Mouse (Mus musculus): ENCODE results near the gene Tbx20.

The Tbx20 gene

GRCm38 (mm10) chr9:24774160-24774969 lies at the start of gene Tbx20:
Tbx20 (minus strand) TSS chr9:24774303.
- DNase-seq = peak; percentile 100

GRCm38 (mm10) chr9:24818511-24818910 lies 44.4 kb upstream of the Tbx20 start:
- DNase-seq = no peak

DNA sequence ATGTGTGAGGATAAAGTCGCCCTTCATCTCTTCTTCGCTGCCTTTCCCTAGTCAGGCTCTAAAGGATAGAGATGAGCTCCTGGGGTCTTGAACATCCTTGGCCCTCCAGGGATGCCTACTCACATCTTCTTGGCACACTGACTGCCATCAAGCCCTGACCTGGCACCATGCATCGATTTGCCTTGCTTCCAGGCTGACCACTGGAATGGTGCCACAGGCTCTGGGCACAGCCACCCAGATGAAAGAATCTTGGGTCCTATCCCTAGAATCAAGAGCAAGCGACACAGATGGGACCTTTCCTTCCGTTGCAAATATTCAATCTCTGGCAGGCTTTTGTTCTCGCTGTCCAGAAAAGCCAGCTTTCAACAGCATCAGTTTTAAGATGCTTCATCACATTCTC lies 38.4 kb upstream of the Tbx20 start:
- DNase-seq = no peak

GRCm38 (mm10) chr9:24792110-24792509 lies 18.0 kb upstream of the Tbx20 start:
- DNase-seq = no peak

- DNase-seq = no peak
Measured at GRCm38 (mm10) chr9:24789396-24789795, 15.3 kb upstream of the Tbx20 start.

GRCm38 (mm10) chr9:24782338-24782737 lies 8.2 kb upstream of the Tbx20 start:
- DNase-seq = peak; percentile 43

- DNase-seq = peak; percentile 94
Measured at GRCm38 (mm10) chr9:24780929-24781441, 6.9 kb upstream of the Tbx20 start.

- peak; percentile 91 for DNase-seq
Measured at GRCm38 (mm10) chr9:24780391-24780928, 6.4 kb upstream of the Tbx20 start.

GRCm38 (mm10) chr9:24779975-24780374 lies 5.9 kb upstream of the Tbx20 start:
- DNase-seq = peak; percentile 86

DNA sequence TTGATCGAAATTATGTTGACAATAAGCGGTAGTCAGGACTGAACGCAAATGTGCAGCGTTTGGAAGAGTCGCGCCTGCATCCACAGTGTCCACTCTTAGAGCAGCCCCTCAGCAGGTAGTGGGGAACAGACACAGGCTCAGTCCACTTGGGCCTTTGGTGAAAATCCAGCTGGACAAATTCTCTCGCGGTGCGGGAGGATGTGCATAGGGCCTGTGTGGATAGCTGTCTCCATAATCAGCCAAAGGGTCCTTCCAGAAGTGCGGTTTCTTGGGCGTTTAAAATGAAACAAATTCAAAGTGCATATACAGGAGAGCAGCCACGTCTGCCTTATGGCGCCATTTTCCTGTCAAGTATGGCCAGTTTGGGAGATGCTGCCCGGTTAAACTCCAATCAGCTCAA lies 4.5 kb upstream of the Tbx20 start:
- DNase-seq = peak; percentile 92

DNA sequence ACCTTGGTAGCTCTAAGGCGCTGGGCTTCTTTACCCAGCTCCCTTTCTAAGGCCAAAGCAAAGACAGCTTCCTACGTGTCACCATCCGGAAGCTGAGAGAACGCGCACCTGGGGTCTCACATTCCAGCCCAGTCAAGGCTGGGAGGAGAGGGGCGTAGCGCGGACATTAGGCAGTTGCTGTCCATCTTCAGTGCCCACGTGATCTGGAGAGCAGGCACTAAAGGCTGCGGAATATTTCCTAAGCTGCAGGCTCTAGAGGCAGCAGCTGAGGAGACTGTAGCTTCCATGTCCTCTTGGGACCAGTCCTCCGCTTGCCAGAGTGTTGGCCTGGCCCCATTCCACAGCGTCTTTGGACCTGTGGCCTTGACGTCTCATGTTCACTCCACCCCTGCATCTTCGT lies 3.9 kb upstream of the Tbx20 start:
- DNase-seq = peak; percentile 98

GRCm38 (mm10) chr9:24777176-24777895 lies 3.2 kb upstream of the Tbx20 start:
- DNase-seq = peak; percentile 95

- peak; percentile 85 for DNase-seq
Measured at GRCm38 (mm10) chr9:24776487-24776886, 2.4 kb upstream of the Tbx20 start.

DNA sequence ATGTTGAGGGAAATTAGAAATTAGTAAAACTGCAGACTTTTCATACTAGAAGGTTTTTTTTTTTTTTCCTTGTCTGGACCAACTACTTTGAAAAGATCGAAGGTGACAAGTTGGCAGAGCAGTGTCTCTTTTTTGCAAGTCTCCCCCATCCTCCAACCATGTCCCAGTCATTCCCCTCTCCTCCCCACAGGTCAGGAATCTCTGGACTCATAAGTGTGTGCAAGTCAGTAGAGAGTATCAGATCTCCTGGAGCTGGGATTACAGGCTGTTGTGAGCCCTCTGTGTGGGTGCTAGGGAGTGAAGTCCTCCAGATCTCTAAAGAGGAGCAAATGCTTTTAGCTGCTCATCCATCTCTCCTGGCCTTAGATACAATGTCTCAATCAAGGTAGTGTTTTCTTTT lies 1.5 kb upstream of the Tbx20 start:
- DNase-seq = peak; percentile 66

- peak; percentile 89 for DNase-seq
Measured at GRCm38 (mm10) chr9:24775001-24775400, 898 bp upstream of the Tbx20 start.

GRCm38 (mm10) chr9:24773669-24774068 lies 434 bp downstream of the Tbx20 start:
- DNase-seq = no peak

DNA sequence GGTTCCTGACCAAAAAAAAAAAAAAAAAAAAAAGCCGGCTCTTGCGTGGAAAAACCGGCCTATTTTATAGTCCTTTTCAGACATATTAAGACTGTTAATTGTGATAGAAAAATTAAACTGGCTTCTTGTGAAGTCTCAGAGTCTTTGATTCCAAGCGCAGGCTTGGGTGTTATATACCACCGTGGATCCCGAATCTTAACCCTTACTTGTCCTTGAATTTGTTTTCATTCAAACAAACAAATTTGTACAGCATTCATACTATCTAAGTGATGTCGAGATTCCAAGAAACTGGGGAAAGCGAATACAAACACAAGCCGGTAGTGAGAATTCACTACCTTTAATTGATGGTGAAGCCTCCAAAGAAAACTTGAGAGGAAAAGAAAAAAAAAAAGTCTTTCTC lies 932 bp downstream of the Tbx20 start:
- DNase-seq = no peak

DNA sequence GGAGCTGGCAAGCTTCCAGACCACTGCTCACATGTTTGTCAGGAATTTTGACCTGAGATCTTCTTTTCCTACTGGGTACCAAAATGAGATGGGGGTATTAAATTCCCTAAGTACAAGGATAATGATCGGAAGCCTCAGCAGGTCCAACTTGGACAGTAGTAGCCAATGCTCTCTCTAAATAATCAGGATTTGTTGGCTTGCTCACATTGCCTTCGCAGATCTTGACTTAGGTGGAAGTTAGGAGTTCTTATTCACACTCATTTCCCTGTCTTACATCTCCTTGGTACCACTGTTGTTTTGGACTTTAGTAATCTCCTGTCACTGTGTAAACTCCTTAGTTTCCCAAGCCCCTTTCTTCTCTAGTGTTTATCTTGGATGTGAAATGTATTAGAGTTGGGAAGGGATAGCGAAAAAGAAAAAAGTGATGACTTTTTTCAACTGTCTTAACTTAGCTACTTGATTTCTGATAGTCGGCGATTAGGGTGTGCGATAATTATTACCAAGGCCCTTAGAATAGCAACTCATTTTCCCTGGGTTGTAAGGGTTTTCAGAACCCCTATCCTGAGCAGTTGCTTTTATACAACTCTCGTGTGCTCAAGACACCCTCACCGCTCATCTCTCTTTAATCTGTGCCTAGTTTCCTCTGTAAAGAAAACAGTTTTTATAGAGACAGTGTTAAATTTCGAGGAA lies 1.5 kb downstream of the Tbx20 start:
- peak; percentile 10 for DNase-seq

GRCm38 (mm10) chr9:24771713-24772112 lies 2.4 kb downstream of the Tbx20 start:
- DNase-seq = peak; percentile 33

DNA sequence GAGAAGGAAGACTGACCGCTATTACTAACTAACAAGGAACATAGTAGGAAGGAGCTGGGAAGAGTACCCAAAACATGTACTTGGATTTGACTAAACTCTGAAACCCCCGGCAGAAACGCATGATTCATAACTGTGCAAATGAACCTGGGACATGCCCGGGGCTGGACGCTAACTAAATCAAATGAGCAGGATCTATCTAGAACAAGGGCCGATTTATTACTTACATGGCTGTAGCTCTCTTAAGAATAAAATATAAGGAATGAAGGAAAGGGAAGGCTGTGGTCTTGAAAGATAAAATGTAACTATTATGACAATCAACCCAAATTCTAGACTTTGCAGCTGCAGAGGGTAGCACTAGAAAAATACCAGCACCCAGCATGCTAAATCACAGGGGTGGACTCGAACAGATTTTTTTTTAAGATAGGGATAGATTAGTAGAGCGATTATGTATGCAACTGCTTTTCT lies 3.1 kb downstream of the Tbx20 start:
- DNase-seq = peak; percentile 73

DNA sequence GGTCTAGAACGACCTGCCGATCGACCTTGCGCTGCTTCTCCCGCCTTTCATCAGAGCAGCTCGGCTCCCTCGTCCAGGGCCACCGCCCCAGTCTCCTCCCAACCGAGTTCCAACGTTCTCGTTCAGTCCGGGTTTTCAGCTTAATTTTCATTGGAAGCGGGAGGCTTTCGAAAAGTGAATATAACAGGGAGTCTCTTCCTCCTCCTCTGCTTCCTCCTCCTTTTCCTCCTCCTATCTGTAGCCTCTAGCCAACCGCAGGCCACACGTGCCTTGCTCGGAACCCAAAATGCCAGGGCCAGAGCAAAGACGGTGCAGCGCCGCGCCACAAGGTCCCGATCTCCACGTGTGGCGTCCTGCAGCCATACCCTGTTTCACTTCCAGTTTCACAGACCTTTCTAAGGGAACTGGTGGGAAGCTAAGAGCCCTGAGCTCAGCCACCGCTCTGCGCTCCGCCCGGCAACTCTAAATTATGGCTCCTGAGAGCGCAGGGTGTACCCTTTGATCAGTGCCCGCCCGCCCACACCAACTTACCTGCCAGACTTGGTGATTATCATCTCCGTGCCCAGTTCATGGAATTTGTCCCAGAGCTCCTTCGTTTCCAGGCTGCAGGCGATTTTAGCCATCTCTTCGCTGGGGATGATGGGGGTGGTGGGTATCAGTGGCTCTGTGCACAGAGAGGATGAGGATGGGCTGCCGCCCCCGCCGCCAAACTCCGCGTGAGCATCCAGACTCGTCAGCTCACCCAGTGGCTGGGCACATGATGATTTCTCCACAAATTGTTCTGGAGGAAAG lies 3.8 kb downstream of the Tbx20 start:
- peak; percentile 91 for DNase-seq

- DNase-seq = no peak
Measured at GRCm38 (mm10) chr9:24769611-24770010, 4.5 kb downstream of the Tbx20 start.
